Mouse (Mus musculus) lung, postnatal 0 days (tissue): Measurements from ENCODE around the gene Blnk. TPM values are rescaled to one million over a fixed set of nuclear protein-coding genes. Genes with fewer than 3 reads are reported as not detected.

Source experiments
- ATAC-seq: fragments of 200-750 bp; cut with Nextera tagmentation; 2 replicates; pipeline ENCODE4 v1.8.0; 2017; ENCODE audit warnings: moderate library complexity
- DNase-seq: peaks from one replicate; pipeline ENCODE4 v3.0.0-alpha.2; 2016; ENCODE audit warnings: low spot score
- H3K27ac ChIP-seq: fragments of 300-500 bp; sonication (generic); 2 replicates; pipeline ENCODE4 v1.5.1; 2014; ENCODE audit warnings: antibody characterized with exemption, mild to moderate bottlenecking, low read length, mixed read lengths
- H3K27me3 ChIP-seq: fragments of 300-500 bp; sonication (generic); replicated peaks from 2 replicates; pipeline ENCODE4 v1.6.1; 2014; ENCODE audit warnings: low read length, mixed read lengths; ENCODE audit not compliant: insufficient read depth
- H3K36me3 ChIP-seq: fragments of 300-500 bp; sonication (generic); 2 replicates; pipeline ENCODE4 v1.6.1; 2014; ENCODE audit warnings: low read length, mixed read lengths; ENCODE audit not compliant: insufficient read depth
- H3K4me1 ChIP-seq: fragments of 300-500 bp; sonication (generic); 2 replicates; pipeline ENCODE4 v1.6.1; 2014; ENCODE audit warnings: antibody characterized with exemption, low read depth, low read length, mixed read lengths; ENCODE audit not compliant: insufficient read depth
- H3K4me2 ChIP-seq: fragments of 300-500 bp; sonication (generic); replicated peaks from 2 replicates; pipeline ENCODE4 v1.6.1; 2014; ENCODE audit warnings: low read depth, mild to moderate bottlenecking, low read length, moderate library complexity, mixed read lengths
- H3K4me3 ChIP-seq: fragments of 300-500 bp; sonication (generic); 2 replicates; pipeline ENCODE4 v1.5.1; 2014; ENCODE audit warnings: low read depth, low read length
- H3K9ac ChIP-seq: fragments of 300-500 bp; sonication (generic); replicated peaks from 2 replicates; pipeline ENCODE4 v1.6.1; 2014; ENCODE audit warnings: low read depth, mild to moderate bottlenecking
- H3K9me3 ChIP-seq: fragments of 300-500 bp; sonication (generic); 2 replicates; pipeline ENCODE4 v1.6.1; 2016; ENCODE audit warnings: low read length, mixed read lengths
- CTCF ChIP-seq: IDR thresholded peaks from 2 replicates; pipeline ENCODE4 v1.5.1; 2016; ENCODE audit warnings: antibody characterized with exemption, mild to moderate bottlenecking
- EP300 ChIP-seq: IDR thresholded peaks from 2 replicates; pipeline ENCODE4 v1.6.1; 2016; ENCODE audit warnings: antibody characterized with exemption, mild to moderate bottlenecking, control low read depth
- WGBS: fragments of 180-500 bp; shearing (Covaris S2); extraction: QIAGEN DNeasy Blood & Tissue Kit; methylation state at CpG from one replicate; pipeline ENCODE4 v1.1.7; 2014; 5-methylcytosine and 5-hydroxymethylcytosine counted together
- polyA plus RNA-seq: library from polyadenylated mRNA; unstranded; fragments of >200 nt; fragmentation: Nextera tagmentation; extraction: Ambion mirVana; gene quantifications from 2 replicates; pipeline ENCODE4 v1.2.1, GENCODE M21; 2015

Gene Blnk
- polyA plus RNA-seq, 1 experiment from 2014 or later: 0.58 TPM

GRCm38 (mm10) chr19:40976946-40977917, 17.1 kb downstream of the Blnk start:
- Histone ChIP-seq H3K36me3 (no peaks in the 10 kb centered on the region), H3K9me3 (no peaks in the 10 kb centered on the region), H3K27me3 (no peaks in the 10 kb centered on the region), H3K4me3 (no peak overlapping the region), H3K4me2 (no peak overlapping the region), H3K9ac (no peak overlapping the region), H3K27ac (no peak overlapping the region), H3K4me1 (no peaks in the 10 kb centered on the region)
- TF ChIP-seq EP300 (no peak), CTCF (no peak)
- 76% methylated on average over 11 of the region's 11 CpGs for WGBS
- DNase-seq (no peak), ATAC-seq (no peak)

DNA sequence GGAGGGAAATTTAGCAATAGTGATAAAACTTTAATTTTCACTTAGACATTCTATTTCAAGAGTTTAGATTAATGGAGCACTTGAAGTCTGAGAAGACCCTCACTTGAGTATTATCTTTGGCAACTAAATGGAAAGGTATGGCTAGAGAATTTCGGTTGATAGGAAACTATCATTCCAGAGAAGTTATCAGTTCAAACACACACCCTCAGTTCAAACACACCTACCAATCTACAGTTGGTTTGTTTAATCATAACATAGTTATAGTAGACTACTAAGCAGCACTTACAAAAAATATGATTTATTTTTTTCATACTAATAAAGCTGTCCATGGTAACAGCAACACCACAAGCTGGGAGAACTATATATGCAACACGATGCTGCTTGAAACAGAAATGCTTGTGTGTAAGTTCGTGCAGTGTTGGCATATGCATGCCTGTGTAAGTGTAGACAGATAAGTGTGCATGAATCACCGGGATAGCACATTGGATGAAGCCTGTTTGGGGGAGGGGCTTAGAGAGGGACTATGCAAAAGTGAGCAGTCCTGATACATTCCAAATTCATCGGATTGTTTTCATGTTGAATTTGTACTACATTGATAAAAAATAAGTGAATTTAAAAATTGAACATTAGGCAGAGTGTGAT, 22.9 kb downstream of the Blnk start:
- Histone ChIP-seq H3K27ac (no peak overlapping the region), H3K9ac (no peak overlapping the region), H3K4me3 (no peak overlapping the region), H3K9me3 (no peaks in the 10 kb centered on the region), H3K4me1 (no peaks in the 10 kb centered on the region), H3K36me3 (no peaks in the 10 kb centered on the region), H3K27me3 (no peaks in the 10 kb centered on the region), H3K4me2 (no peak overlapping the region)
- DNase-seq: no peak
- no peak for ATAC-seq
- WGBS: 68% methylated on average over 5 of the region's 5 CpGs
- TF ChIP-seq EP300: no peak
- no peak for TF ChIP-seq CTCF

- no peaks in the 10 kb centered on the region for H3K9me3 ChIP-seq
- H3K27ac ChIP-seq: no peak overlapping the region
- TF ChIP-seq CTCF (no peak), EP300 (no peak)
- H3K27me3 ChIP-seq: no peaks in the 10 kb centered on the region
- no peak overlapping the region for H3K4me2 ChIP-seq
- H3K9ac ChIP-seq: no peak overlapping the region
- DNase-seq (no peak), ATAC-seq (no peak)
- no peaks in the 10 kb centered on the region for H3K4me1 ChIP-seq
- WGBS: 61% methylated on average over 7 of the region's 7 CpGs
- H3K4me3 ChIP-seq: no peak overlapping the region
- no peaks in the 10 kb centered on the region for H3K36me3 ChIP-seq
Observed at GRCm38 (mm10) chr19:40970775-40971174, 23.6 kb downstream of the Blnk start.

DNA sequence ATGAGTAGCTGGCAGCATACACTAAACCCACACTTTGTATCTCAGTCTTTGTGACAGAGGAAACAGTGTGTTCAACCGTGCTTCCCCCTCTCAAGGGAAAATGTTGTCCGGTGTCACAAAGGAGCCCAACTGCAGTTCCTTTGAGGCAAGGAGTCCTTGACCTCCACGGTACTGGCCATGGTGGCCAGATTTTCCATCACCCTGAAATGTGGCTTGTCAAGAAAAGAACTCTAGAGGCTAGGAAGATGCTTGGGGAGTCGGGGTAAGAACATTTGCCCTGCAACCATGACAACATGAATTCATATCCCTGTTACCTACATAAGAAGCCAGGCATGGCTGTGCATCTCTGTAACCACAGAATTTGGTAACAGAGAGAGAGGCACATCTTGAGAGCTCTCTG, 24.0 kb downstream of the Blnk start:
- no peak overlapping the region for H3K4me3 ChIP-seq
- no peak for TF ChIP-seq EP300
- no peak for TF ChIP-seq CTCF
- H3K4me1 ChIP-seq: no peaks in the 10 kb centered on the region
- H3K27me3 ChIP-seq: no peaks in the 10 kb centered on the region
- H3K9ac ChIP-seq: no peak overlapping the region
- no peak overlapping the region for H3K27ac ChIP-seq
- no peak for DNase-seq
- H3K4me2 ChIP-seq: no peak overlapping the region
- WGBS: 53% methylated on average over 4 of the region's 4 CpGs
- no peak for ATAC-seq
- H3K36me3 ChIP-seq: no peaks in the 10 kb centered on the region
- no peaks in the 10 kb centered on the region for H3K9me3 ChIP-seq

DNA sequence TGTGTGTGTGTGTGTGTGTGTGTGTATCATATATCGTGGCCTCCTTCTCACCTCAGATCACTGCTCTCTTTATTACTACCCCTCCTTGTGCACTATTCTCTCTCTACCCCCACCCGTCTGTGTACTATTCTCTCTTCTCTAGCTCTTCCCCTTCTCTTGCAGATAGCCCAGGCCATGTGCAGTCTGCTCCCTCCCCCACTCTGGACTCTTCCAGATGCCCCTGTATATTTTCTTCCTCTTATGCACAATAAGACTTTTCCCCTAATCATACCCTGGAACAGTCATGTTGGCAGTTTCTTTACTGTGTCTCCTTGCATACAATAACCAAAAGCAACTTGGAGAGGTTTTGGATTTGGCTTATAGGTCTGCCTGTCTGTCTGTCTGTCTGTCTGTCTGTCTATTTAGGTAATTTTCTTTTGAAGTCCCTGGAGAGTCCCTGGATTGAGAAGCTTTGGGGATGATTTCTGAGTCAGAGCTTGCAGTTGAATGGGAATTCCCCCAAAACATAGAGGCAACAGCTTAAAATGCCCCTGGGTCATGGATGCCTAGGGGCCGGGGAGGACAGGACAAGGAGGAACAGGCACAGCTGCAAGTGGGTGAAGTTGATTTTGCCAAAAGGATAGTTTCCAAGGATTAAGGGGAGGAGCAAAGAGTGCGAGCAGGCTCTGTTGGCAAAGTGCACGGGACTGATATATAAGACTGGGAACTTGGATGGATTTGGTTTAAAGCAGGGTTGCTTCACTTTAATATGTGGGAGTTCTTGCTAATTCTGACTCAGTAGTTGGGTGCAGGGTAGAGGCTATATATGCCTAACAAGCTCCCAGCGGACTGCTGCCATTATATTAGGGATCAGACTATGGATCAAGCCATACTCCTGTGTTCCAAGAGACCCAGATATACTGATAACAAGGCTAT, 29.1 kb downstream of the Blnk start:
- Histone ChIP-seq H3K4me3 (no peak overlapping the region), H3K36me3 (no peaks in the 10 kb centered on the region), H3K4me1 (no peaks in the 10 kb centered on the region), H3K27me3 (no peaks in the 10 kb centered on the region), H3K9me3 (no peaks in the 10 kb centered on the region), H3K27ac (no peak overlapping the region), H3K4me2 (no peak overlapping the region), H3K9ac (no peak overlapping the region)
- no peak for DNase-seq
- WGBS: 66% methylated on average over 6 of the region's 6 CpGs
- no peak for ATAC-seq
- TF ChIP-seq EP300 (no peak), CTCF (no peak)
